Mouse (Mus musculus) bone marrow macrophage, adult 2 months (primary cell): ENCODE results near the gene Asic1.

Experiments
- CTCF ChIP-seq: IDR thresholded peaks from 2 replicates; pipeline ENCODE4 v1.5.1; 2012; ENCODE audit warnings: low read depth, mild to moderate bottlenecking, low read length, moderate library complexity
- POLR2A ChIP-seq: IDR thresholded peaks from 2 replicates; pipeline ENCODE4 v1.6.1; 2012; ENCODE audit warnings: mild to moderate bottlenecking, low read depth, low read length, borderline replicate concordance

DNA sequence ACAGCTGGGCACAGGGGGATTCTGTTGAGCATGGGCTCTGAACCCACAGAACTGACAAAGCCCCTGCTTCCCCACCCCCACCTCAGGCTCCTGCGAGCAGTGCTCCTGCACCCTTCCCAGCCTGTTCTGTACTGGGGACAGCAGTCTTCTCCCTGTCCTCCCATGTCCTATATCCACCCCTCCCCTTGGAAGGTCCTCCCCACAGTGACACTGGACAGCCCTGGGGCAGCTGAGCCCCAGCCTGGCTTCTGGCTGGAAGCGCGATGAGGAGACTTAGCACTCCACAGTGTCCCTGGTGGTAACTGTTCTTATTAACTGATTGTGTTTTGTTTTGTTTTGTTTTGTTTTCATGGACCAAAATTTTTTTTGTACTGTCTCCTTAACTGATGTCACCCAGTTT lies 43.4 kb downstream of the Asic1 start:
- TF ChIP-seq CTCF (no peak), POLR2A (no peak)
